Mouse (Mus musculus): Measurements from ENCODE around the gene Dhh. TPM values are rescaled to one million over a fixed set of nuclear protein-coding genes. Genes with fewer than 3 reads are reported as not detected.

Gene Dhh
- total RNA-seq, 2 experiments from 2014 or later, result not detected

DNA sequence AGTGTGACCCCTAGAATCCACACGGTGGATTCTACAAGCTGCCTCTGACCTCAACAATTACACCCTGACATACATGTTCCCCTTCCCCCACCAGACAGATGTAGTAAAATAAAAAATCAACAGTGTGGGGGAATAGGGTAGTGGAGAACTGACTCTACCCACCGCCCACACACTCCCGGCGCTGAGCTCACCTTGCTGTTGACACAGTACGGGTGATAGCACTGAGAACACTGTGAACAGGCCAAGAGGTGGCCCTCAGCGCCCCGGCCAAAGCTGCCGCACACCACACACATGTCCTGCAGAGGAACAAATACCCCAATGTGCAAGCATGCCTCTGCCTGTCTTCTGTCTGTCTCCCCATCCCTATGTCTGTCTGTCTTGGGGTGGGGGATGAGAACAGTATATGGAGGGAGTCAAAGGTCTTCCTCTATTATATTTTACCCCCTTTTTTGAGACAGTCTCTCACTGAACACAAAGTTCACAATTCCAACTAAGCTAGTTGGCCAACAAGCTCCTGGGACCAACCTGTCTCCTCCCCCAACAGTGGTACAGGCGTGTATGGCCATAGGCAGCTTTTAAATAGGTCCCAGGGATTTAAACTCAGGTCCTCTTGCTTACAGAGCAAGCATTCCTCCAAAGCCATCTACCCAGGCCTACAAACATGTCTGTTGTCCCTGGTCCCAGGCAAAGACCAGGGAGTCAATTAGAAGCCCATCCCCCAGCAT, 38.9 kb downstream of the Dhh start:
- no peak for ATAC-seq (replicated peaks; ENCODE audit: low FRiP score, poor library complexity, severe bottlenecking)

DNA sequence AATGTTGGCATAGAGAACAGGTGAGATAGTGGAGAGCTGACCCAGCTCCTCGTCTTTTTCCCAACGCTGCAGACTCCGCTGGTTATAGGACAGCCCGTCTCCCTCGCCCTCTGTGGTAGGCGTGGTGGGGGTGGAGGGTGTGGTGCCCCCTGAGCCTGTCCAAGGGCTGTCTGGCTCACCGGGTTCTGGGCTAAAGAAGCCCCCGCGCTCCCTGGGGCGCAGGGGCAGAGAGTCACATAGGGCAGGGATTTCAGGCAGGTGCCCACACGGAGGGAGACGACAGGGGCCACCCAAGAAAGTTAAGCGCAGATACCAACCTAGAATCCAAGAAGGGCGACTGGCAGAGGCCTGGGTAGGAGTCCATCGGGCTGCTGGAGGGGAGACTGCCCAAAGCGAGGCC, 44.1 kb downstream of the Dhh start:
- ATAC-seq (replicated peaks; ENCODE audit: low FRiP score, poor library complexity, severe bottlenecking), result no peak

DNA sequence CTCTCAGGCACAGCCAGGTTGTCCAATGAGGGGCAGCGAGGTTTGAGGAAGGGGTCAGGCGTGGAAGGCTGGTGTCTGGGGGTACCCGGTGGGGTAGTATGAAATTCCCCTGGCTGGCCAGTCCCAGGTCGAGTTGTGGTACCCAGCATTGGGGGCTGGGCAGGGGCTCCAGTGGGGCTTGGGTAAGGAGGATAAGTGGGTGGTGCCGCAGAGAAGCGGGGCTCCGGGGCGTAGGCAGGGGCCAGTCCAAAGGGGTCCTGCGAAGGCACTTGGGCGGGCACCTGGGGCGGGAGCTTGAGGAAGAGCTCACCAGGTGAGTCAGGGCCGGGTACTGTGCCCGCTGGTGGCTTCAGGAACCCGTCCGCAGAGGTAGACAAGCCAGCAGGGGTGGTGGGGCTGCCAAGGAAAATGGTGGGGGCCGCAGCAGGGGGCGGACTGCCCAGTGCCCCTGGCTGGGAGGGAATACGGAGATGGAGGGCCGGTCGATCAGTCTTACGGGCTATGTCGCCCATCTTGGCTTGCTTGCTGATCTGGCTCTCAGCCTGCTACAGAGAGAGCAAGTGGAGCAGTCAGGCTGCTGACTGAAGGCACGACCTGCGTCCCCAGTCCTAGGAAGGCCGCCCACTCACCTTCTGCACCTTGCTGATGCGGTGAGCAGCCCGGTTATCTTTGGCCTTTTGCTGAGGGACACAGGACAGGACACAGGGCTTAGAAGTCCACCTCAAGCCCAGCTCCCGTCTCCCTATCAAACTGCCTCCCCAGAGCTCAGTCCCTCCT, 45.0 kb downstream of the Dhh start:
- no peak for ATAC-seq (replicated peaks; ENCODE audit: low FRiP score, poor library complexity, severe bottlenecking)

DNA sequence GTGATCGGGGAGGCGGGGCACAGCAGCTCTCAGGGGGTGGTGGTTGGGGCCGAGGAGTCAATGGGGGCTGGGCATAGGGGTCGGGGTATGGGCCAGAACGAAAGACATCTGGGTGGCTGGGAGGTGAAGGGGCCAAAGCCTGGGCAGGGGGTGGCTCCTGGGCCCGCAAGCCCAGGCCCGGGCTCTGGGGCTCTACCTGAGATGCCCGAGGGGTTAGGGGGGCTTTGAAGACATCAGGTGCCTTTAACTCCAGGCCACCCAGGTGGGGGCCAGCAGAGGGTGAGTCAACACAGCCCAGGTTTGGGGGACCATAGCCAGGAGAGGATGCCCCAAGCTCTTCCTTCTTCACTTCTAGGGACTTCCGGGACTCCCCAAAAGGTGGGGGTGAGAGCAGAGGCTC, 45.6 kb downstream of the Dhh start:
- ATAC-seq (replicated peaks; ENCODE audit: low FRiP score, poor library complexity, severe bottlenecking), result no peak

DNA sequence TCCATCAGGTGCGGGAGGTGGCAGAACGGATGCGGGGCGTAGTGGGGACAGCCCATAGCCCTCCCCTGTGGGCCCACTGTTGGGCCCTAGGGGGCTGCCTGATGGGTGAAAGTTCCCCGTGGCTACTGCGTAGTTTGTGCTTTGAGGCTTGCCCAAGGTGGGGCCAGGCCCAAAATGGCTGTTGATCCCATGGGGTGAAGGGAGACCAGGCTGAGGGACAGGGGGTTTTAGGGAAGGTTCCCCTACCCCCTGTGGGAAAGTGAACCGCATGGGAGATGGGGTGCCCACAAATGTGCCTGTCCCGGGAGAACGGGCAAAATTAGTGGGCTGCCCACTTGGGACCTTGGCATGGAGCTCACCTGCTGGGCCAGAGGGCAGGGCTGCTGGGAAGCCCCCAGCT, 46.3 kb downstream of the Dhh start:
- ATAC-seq (replicated peaks; ENCODE audit: low FRiP score, poor library complexity, severe bottlenecking), result no peak

DNA sequence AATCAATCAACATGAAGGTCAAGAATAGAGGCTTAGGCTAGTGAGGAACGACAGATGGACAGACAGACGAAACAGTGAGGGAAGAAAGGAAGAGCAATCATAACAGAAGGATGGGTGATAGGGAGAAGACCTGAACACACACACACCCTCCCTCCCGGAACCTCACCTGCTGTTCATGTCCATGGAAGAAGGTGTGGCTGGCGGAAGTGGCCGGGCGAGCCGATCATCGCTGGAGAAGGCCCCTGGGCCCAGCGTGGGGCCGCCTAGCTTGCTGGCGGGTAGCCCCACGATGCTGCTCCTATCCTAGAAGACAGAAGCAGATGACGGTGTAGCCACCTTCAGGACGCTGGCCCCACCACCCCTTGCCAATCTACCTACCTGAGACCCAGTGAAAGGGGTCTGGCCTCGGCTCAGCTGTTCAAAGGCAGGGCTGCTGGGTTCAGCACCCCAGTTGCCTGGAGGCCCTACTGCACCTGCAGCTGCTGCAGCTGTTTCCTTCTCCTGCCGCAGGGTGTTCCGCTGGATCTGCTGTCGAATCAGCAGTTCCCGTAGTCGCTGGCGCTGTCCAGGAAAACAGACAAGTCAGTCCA, 47.0 kb downstream of the Dhh start:
- no peak for ATAC-seq (replicated peaks; ENCODE audit: low FRiP score, poor library complexity, severe bottlenecking)

DNA sequence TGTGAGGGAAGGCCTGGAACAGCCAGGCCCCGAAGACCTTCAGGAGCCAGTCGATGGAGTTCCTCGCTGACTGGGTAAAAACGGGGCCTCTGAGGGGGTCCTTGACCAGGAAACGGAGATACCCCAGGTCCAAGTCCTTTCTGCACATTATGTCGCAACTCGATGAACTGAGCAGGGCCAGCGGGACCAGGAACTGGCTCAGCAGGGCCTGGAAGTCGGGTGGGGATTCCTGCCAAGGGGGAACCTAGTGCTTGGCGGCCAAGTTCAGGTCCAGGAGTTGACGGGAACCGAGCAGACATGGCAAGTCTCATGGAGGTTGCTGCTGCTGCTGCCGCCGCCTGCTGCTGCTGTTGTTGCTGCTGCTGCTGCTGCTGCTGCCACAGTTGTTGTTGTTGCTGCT, 47.7 kb downstream of the Dhh start:
- no peak for ATAC-seq (replicated peaks; ENCODE audit: low FRiP score, poor library complexity, severe bottlenecking)

DNA sequence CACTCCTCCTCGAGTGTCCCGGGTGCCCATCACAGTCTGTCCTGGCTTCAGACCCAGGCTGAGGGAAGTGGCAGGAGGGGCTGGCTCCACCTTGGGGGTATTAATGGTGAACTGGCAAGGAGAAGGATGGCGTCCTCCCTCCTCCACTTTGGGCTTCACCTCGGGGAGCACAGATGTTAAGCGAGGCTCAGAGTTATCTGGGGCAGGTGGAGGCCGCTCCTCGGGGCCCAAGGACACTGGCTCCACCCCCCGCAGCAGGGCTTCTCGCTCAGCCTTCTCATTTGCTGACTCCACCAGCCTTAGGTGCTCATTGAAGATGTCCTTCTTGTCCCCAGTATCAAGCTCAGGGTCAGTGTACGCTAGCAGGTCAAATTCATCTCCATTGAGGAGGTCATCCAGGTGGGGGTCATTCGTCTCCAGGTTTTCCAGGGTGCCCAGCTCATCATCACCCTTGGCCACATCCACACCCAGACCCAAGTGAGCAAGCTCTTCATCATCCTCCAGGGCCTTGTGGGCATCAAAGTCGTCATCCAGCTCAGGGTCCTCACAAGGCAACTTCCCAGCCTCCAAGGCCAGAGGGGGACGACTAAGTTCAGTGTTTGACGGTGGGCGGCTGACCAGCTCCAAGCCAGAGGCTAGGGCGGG, 48.3 kb downstream of the Dhh start:
- no peak for ATAC-seq (replicated peaks; ENCODE audit: low FRiP score, poor library complexity, severe bottlenecking)

DNA sequence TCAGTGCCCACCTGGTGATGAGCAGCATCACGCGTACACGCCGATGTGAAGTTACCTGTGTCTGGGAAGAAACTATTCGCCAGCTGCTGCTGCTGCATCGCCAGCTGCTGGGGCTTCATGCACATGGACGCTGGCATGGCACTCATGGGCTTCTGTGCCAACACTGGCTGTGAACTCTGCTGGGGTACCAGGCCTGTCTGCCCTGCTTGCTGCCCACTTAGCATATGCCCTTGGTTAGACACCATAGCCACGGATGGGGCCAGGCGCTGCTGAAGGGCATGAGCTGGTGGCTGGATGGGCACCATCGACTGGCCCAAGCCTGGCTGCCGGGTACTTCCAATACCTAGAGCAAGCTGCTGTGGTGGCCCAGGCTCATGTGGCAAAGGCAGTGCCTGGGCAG, 49.2 kb downstream of the Dhh start:
- ATAC-seq (replicated peaks; ENCODE audit: low FRiP score, poor library complexity, severe bottlenecking), result no peak

DNA sequence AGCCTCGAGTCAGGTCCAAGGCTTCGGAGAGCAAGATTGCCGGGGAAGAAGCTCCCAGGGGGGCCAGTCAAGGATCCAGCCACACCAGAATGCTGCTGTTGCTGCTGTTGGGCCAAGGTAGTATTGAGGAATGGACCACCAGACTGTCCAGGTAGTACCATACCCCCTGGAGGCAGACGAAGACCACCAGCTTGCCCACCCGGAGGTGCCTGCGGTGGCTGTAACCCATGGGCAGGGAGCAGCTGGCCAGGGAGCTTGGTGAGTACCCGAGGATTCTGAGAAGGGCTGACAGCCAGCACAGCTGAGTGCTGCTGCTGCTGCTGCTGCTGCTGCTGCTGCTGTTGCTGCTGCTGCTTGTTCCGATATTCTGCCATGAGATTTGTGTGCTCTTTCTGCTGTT, 52.2 kb downstream of the Dhh start:
- ATAC-seq (replicated peaks; ENCODE audit: low FRiP score, poor library complexity, severe bottlenecking), result no peak

DNA sequence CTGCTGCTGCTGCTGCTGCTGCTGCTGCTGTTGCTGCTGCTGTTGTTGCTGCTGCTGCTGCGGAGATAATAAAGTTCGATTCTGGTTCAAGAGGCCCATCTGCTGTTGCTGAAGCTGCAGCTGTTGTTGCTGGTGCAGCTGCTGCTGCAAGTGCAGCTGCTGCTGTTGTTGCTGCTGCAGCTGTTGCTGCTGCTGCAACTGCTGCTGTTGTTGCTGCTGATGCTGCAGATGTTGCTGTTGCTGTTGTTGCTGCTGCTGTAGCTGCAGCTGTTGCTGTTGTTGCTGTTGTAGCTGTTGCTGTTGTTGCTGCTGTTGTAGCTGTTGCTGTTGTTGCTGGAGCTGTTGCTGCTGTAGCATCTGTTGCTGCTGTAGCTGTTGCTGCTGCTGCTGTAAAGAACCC, 53.2 kb downstream of the Dhh start:
- no peak for ATAC-seq (replicated peaks; ENCODE audit: low FRiP score, poor library complexity, severe bottlenecking)

DNA sequence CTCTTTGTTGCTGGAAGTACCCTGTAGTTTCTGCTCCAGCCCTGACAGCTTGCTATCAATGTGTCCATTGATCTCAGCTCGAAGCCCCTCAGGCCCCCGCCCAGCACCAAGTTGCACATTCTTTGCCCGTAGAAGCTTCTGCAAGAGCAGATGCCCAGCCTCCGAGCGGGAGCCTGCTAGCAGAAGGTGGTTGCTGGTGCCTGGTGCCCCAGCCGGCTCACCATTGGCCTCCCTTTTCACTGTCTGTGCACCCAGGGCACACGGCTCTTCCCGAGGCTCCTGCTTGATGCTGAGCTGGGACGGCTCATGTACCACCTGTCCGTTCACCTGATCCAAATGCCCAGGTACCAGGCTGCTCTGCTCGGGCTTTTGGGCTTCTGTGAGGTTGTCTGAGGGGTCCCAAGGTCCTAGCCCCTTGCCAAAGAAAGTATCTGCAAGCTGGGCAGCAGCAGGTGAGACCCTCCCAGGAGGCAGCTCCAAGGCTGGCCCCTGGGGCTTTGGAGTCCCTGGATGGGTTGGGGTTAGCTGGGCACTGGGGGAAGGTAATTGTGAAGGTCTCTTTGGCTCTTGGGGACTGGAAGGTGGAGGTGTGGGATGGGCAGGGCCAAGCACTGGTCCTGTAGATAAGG, 54.6 kb downstream of the Dhh start:
- no peak for ATAC-seq (replicated peaks; ENCODE audit: low FRiP score, poor library complexity, severe bottlenecking)

Other genes starting within 250 kb of the Dhh start
- 24.5 and 26.0 TPM in 2 replicates for gene Ddx23, start 235.6 kb downstream of the Dhh start, total RNA-seq (2015; ENCODE audit: low replicate concordance)
- gene Ddx23, start 235.6 kb downstream of the Dhh start, total RNA-seq (2017; ENCODE audit: low replicate concordance), result 49.9 and 91.9 TPM in 2 replicates
- gene Rnd1, start 221.1 kb downstream of the Dhh start, total RNA-seq (2015; ENCODE audit: low replicate concordance), result 0.36 TPM in 1 of 2 replicates, not detected in the other
- not detected in 2 replicates for gene Rnd1, start 221.1 kb downstream of the Dhh start, total RNA-seq (2017; ENCODE audit: low replicate concordance)
- gene Ccdc65, start 190.3 kb downstream of the Dhh start, total RNA-seq (2015; ENCODE audit: low replicate concordance), result not detected in 2 replicates
- gene Ccdc65, start 190.3 kb downstream of the Dhh start, total RNA-seq (2017; ENCODE audit: low replicate concordance), result not detected in 2 replicates
- 2.5 TPM in 1 of 2 replicates, not detected in the other for gene Fkbp11, start 170.3 kb downstream of the Dhh start, total RNA-seq (2015; ENCODE audit: low replicate concordance)
- gene Fkbp11, start 170.3 kb downstream of the Dhh start, total RNA-seq (2017; ENCODE audit: low replicate concordance), result 1.4 TPM in 1 of 2 replicates, not detected in the other
- gene Arf3, start 135.3 kb downstream of the Dhh start, total RNA-seq (2015; ENCODE audit: low replicate concordance), result 5.4 and 7.6 TPM in 2 replicates
- 4.6 and 4.8 TPM in 2 replicates for gene Arf3, start 135.3 kb downstream of the Dhh start, total RNA-seq (2017; ENCODE audit: low replicate concordance)
- gene Wnt10b, start 120.4 kb downstream of the Dhh start, total RNA-seq (2015; ENCODE audit: low replicate concordance), result 0.36 TPM in 1 of 2 replicates, not detected in the other
- gene Wnt10b, start 120.4 kb downstream of the Dhh start, total RNA-seq (2017; ENCODE audit: low replicate concordance), result not detected in 2 replicates
- gene Wnt1, start 108.7 kb downstream of the Dhh start, total RNA-seq (2015; ENCODE audit: low replicate concordance), result not detected in 2 replicates
- gene Wnt1, start 108.7 kb downstream of the Dhh start, total RNA-seq (2017; ENCODE audit: low replicate concordance), result not detected in 2 replicates
- gene Ddn, start 89.0 kb downstream of the Dhh start, total RNA-seq (2015; ENCODE audit: low replicate concordance), result not detected in 2 replicates
- not detected in 2 replicates for gene Ddn, start 89.0 kb downstream of the Dhh start, total RNA-seq (2017; ENCODE audit: low replicate concordance)
- 58.0 and 61.2 TPM in 2 replicates for gene Prkag1, start 67.0 kb downstream of the Dhh start, total RNA-seq (2015; ENCODE audit: low replicate concordance)
- 73.0 and 87.4 TPM in 2 replicates for gene Prkag1, start 67.0 kb downstream of the Dhh start, total RNA-seq (2017; ENCODE audit: low replicate concordance)
- gene Kmt2d, start 27.3 kb downstream of the Dhh start, total RNA-seq (2015; ENCODE audit: low replicate concordance), result 29.2 and 52.4 TPM in 2 replicates
- gene Kmt2d, start 27.3 kb downstream of the Dhh start, total RNA-seq (2017; ENCODE audit: low replicate concordance), result 69.3 and 96.1 TPM in 2 replicates
- 2.2 and 5.9 TPM in 2 replicates for gene Rhebl1, start 4.0 kb downstream of the Dhh start, total RNA-seq (2015; ENCODE audit: low replicate concordance)
- gene Rhebl1, start 4.0 kb downstream of the Dhh start, total RNA-seq (2017; ENCODE audit: low replicate concordance), result not detected in 2 replicates
- gene Lmbr1l, start 19.7 kb upstream of the Dhh start, total RNA-seq (2015; ENCODE audit: low replicate concordance), result 7.9 and 15.1 TPM in 2 replicates
- 9.0 and 12.1 TPM in 2 replicates for gene Lmbr1l, start 19.7 kb upstream of the Dhh start, total RNA-seq (2017; ENCODE audit: low replicate concordance)
- 2,503 and 2,754 TPM in 2 replicates for gene Tuba1b, start 36.0 kb upstream of the Dhh start, total RNA-seq (2015; ENCODE audit: low replicate concordance)
- 632 and 670 TPM in 2 replicates for gene Tuba1b, start 36.0 kb upstream of the Dhh start, total RNA-seq (2017; ENCODE audit: low replicate concordance)
- not detected in 2 replicates for gene Gm49450, start 55.0 kb upstream of the Dhh start, total RNA-seq (2015; ENCODE audit: low replicate concordance)
- gene Gm49450, start 55.0 kb upstream of the Dhh start, total RNA-seq (2017; ENCODE audit: low replicate concordance), result not detected in 2 replicates
- gene Tuba1a, start 55.2 kb upstream of the Dhh start, total RNA-seq (2015; ENCODE audit: low replicate concordance), result 6.5 and 38.1 TPM in 2 replicates
- gene Tuba1a, start 55.2 kb upstream of the Dhh start, total RNA-seq (2017; ENCODE audit: low replicate concordance), result 5.9 and 9.6 TPM in 2 replicates
- gene Tuba1c, start 131.4 kb upstream of the Dhh start, total RNA-seq (2015; ENCODE audit: low replicate concordance), result 637 and 660 TPM in 2 replicates
- 271 and 335 TPM in 2 replicates for gene Tuba1c, start 131.4 kb upstream of the Dhh start, total RNA-seq (2017; ENCODE audit: low replicate concordance)
- gene Prph, start 156.6 kb upstream of the Dhh start, total RNA-seq (2015; ENCODE audit: low replicate concordance), result not detected in 2 replicates
- not detected in 2 replicates for gene Prph, start 156.6 kb upstream of the Dhh start, total RNA-seq (2017; ENCODE audit: low replicate concordance)
- gene Troap, start 176.0 kb upstream of the Dhh start, total RNA-seq (2015; ENCODE audit: low replicate concordance), result 152 and 157 TPM in 2 replicates
- 126 and 180 TPM in 2 replicates for gene Troap, start 176.0 kb upstream of the Dhh start, total RNA-seq (2017; ENCODE audit: low replicate concordance)
- gene C1ql4, start 189.3 kb upstream of the Dhh start, total RNA-seq (2015; ENCODE audit: low replicate concordance), result not detected in 2 replicates
- not detected in 2 replicates for gene C1ql4, start 189.3 kb upstream of the Dhh start, total RNA-seq (2017; ENCODE audit: low replicate concordance)
- gene Dnajc22, start 194.6 kb upstream of the Dhh start, total RNA-seq (2015; ENCODE audit: low replicate concordance), result not detected in 2 replicates
- gene Dnajc22, start 194.6 kb upstream of the Dhh start, total RNA-seq (2017; ENCODE audit: low replicate concordance), result not detected in 2 replicates
- gene Spats2, start 227.4 kb upstream of the Dhh start, total RNA-seq (2015; ENCODE audit: low replicate concordance), result not detected in 2 replicates
- 0.51 TPM in 1 of 2 replicates, not detected in the other for gene Spats2, start 227.4 kb upstream of the Dhh start, total RNA-seq (2017; ENCODE audit: low replicate concordance)

Data from erythroid progenitor cell, adult 5-6 weeks (primary cell).